Mouse (Mus musculus): ENCODE data around the gene Olfr418.
"Not testable (repeated sequence)": the region's sequence is repeated elsewhere in the genome, so short reads cannot be mapped to it uniquely, and the experiment has no call there.

The Olfr418 gene

GRCm38 (mm10) chr1:173265701-173266100 lies at the start of gene Olfr418:
Gene Olfr418, plus strand, starts transcription at chr1:173266001.
- no peak for DNase-seq

GRCm38 (mm10) chr1:173216481-173216880 lies 49.3 kb upstream of the Olfr418 start:
- DNase-seq, result no peak

- DNase-seq, result no peak
Measured at GRCm38 (mm10) chr1:173227081-173227480, 38.7 kb upstream of the Olfr418 start, which contains the start of gene Fcer1a. Gene Fcer1a, minus strand, starts transcription at chr1:173227214.

GRCm38 (mm10) chr1:173237004-173237403 lies 28.8 kb upstream of the Olfr418 start:
- not testable (repeated sequence) for DNase-seq

- no peak for DNase-seq
Measured at GRCm38 (mm10) chr1:173249888-173250287, 15.9 kb upstream of the Olfr418 start.

GRCm38 (mm10) chr1:173277677-173278076 lies 11.9 kb downstream of the Olfr418 start, which contains the start of gene Mptx2:
Gene Mptx2, minus strand, starts transcription at chr1:173277777.
- no peak for DNase-seq

GRCm38 (mm10) chr1:173302795-173303194 lies 37.0 kb downstream of the Olfr418 start:
- DNase-seq, result not testable (repeated sequence)

GRCm38 (mm10) chr1:173313535-173314050 lies 47.8 kb downstream of the Olfr418 start:
- not testable (repeated sequence) for DNase-seq

- no peak for DNase-seq
Measured at GRCm38 (mm10) chr1:173315725-173316124, 49.9 kb downstream of the Olfr418 start.

- no peak for DNase-seq
Measured at GRCm38 (mm10) chr1:173317925-173318477, 52.2 kb downstream of the Olfr418 start.

- DNase-seq, result no peak
Measured at GRCm38 (mm10) chr1:173321593-173322248, 55.9 kb downstream of the Olfr418 start.

GRCm38 (mm10) chr1:173322249-173322627 lies 56.4 kb downstream of the Olfr418 start:
- no peak for DNase-seq

Data from lung, postnatal 10 days (tissue).